Mouse (Mus musculus) right cerebral cortex, postnatal 25 days (tissue): ENCODE results near the gene Abtb1.

Experiments used
- DNase-seq: peaks from one replicate; pipeline ENCODE4 v3.0.0; 2022

Gene Abtb1

DNA sequence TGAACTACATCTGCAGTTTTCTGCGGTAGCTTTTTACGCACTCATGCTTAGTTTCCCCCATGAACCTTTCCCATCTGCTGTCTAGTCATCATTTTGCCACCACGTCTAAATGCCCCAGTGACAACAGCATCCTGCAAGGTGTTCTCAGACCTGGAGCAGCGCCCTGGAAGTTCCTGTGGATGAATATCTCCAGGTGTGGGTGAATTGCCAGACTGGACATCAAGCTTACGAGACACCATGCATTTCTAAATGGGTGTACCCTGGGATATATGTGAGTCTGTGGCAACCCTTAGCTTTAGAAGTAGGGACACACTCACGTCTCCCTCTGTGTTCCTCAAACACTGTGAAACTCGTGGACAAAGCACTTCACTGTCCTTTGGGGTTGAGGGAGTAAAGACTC is 41.6 kb downstream of the Abtb1 start:
- DNase-seq = no peak

DNA sequence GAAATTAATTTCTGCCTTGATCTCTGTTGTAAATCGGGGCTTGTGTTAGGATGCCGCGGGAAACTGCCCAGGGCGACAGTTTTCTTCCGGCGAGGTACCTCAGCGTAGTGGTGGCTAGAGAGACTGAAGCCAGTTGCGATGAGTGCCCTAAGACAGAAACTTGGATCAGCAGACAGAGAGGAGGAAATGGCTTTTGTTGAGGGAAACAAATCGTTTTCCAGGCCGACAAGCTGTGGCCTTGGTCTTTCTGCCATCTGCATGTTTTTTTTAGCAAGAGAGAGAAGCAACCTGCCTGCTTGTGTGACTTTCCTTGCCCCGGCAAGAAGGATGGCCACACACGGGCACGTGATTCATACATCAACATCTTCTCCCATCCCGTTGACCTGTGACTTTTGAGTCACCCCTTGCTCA is 47.2 kb downstream of the Abtb1 start:
- no peak for DNase-seq

DNA sequence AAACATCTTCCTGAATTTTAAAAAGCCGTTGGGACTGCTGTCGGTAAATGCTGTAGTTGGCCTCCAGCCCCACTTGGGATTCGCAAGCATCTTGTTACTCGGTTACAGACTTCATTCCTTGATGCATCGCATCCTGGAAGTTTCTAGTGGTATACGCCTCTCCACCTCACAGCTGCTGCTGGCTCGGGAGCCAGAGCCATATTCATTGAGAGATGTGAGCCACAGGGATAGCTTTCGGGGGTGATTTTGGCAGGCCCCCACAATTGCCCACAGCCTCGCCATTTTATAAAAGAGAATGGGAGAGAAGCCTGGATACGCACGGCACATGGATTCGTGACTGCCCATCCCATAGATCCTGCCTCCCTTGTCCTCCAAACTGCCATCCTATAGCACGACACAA is 47.9 kb downstream of the Abtb1 start:
- DNase-seq = no peak

DNA sequence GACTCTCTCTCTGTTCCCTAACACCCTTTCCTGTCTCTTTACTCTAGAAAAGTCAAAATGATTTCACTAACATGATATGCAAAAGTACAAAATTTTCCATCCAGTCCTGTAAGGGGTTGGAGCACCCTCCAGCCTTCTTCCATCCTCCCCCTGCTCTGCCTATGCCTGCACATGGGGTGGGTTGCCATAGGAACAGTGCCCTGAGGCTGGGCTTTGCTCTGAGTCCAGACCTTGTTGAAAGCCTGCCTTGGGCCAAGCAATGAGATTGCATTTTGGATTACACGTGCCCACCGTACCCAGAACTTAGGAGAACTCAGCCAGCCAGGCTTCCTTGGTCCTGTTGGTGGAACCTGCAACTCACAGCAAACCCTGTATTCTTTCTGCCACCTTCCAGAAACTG is 48.5 kb downstream of the Abtb1 start:
- DNase-seq = no peak

DNA sequence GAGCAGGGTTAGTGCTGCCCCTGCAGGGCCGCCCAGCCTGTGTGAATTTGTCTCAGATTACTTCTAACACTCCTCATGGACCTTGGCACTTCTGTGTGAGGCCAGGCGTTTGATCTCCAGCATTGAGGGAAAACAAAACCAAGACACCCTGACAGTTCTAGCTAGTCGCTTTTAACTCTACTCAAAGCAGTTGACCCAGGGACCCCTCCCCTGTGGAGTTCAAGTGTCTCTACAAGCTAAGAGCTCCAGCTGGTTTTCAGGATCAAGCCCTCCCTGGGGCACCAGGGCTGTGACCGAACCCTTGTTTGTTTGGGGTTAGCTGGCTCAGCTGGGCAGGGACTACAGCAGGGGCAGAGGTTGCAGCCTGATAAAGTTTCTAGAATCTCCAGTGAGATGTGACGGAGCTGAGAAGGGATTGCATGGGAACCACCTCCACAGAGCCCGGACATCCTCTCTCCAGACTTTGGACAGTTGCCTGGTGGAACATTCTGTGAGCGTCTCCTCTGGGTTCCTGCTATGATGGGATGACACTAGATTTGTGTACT is 49.6 kb downstream of the Abtb1 start:
- DNase-seq = no peak

DNA sequence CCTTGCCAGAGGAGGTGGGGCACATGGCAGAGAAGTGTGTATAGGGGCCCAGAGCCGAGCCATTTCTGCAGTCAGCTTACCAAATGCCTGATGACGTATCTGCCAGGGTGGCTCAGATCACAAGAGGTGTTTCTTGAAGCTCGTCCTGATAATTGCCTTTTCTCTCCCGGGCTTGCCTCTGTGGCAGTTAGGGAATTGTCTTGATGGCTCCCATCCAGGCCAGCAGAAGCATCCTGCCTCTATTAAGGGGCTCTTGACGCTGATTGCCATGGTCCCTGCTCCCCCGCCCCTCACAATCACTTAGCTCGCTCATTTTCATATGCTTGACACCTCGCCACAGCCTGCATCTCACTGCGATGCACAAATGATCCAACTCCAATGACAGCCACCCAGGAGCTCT is 50.5 kb downstream of the Abtb1 start:
- no peak for DNase-seq

DNA sequence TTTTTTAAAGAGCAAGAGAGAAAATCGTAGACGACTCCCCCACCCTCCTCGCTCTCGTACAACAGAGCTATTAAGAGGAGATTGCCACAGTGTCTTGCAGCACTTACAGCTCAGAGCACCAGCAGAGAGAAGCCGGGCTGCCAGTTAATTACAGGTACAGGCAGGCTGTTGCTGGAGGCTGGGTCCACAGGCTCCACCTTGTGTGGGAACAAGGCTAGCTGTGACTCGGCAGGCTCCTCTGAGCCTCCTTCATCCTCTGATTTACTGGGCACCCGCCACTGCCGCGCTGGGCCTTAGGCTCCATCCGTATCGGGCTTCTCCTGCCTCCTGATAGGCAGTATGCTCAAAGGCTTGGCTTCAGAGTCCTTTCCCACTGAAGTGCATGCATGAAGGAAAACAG is 53.6 kb downstream of the Abtb1 start:
- no peak for DNase-seq

DNA sequence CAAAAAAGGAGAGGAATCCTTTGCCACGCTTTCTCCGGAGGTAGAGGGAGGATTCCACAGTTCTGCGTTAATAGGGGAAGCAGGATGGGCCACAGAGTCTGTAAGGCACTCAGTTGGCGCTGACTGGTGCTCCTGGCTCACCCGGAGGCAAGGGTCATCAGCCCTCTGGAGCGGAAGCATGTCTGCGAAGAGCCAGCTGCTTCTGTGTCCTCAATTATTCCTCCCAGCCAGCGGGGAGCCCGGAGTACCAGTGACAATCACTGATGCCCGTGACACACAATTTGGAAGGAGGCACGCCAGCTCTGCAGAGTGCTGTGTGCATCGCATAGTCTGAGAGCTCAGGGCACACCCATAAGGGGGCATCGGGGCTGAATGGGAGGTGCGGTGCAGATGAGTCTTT is 54.3 kb downstream of the Abtb1 start:
- DNase-seq = no peak

DNA sequence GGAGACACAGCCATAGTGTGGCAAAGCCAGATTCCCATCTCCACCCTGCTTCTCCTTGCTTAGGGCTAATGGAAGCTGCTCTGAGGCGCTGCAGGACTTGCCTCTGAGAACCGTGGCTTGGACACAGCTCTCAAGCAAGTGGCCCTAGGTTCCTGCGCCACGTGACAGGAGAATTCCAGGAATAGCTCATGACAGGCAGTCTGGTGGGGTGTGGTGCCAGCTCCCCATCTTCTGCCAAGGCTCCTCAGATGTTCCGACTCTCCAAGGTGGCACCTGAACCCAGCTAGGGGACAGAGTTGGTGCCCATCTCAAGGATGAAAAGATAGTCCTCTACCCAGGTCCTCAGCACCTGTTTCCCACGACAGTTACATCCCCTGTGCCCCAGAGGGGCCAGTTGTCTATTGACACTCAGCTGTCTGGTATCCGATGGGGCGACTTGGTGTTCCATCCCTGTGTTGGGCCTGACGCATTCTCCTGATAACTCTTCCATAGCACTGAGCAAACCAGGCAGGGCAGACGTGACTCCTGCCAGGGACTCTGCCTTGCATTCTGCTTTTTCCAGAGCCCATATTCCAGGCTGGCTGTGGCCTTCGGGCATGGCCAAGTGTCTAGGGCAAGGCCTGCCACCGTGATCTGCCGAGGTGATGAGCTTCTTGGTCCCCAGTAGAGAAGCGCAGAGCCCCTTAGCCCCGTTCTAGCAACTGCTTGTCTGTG is 54.9 kb downstream of the Abtb1 start:
- no peak for DNase-seq
